Mouse (Mus musculus): ENCODE measurements around the gene Rps10. TPM values are rescaled to one million over a fixed set of nuclear protein-coding genes. Genes with fewer than 3 reads are reported as not detected.

Gene Rps10
- total and polyA plus RNA-seq, 3 experiments = 2,522 to 3,437 (median 3,351) TPM

GRCm38 (mm10) chr17:27603522-27604234, 32.8 kb downstream of the Rps10 start:
- H3K9me3 ChIP-seq (replicated peaks; ENCODE audit: low read length) = no peaks in the 10 kb centered on the region
- dilution Hi-C loops (cut with MboI; ENCODE audit: extremely low pct_ligation_motif_present, extremely low pct_unique_long_range_greater_than_20kb, low sequenced_read_pairs) = no loop called here
- H3K4me2 ChIP-seq (ENCODE audit: insufficient read depth, low read depth, poor library complexity, severe bottlenecking) = no peak overlapping the region
- peaks cover 16% of the 10 kb centered on the region for H3K79me2 ChIP-seq (replicated peaks; ENCODE audit: control insufficient read depth, extremely low read depth, insufficient read depth, poor library complexity, severe bottlenecking)
- peaks cover 4 to 39% of the 10 kb centered on the region in 2 experiments for H3K36me3 ChIP-seq (replicated peaks in 1 of 2; ENCODE audit: control insufficient read depth in 1 of 2, insufficient read depth in 1 of 2, low read length in 1 of 2)
- no peak overlapping the region for H3K4me3 ChIP-seq (replicated peaks in 1 of 3; ENCODE audit: low read depth in 2 of 3, low read length in 2 of 3, poor library complexity in 1 of 3)
- no peak for DNase-seq (ENCODE audit: extremely low read depth)
- peaks cover 0 to 25% of the 10 kb centered on the region in 2 experiments; a peak in 2 of 4 replicates for H3K4me1 ChIP-seq (ENCODE audit: control insufficient read depth in 1 of 2, insufficient read depth in 2 of 2)
- H3K9ac ChIP-seq (ENCODE audit: insufficient read depth, low read depth) = no peak overlapping the region
- no peaks in the 10 kb centered on the region for H3K27me3 ChIP-seq (replicated peaks)
- no peak for TF ChIP-seq MXI1 (IDR thresholded peaks at IDR 0.05; ENCODE audit: low read depth, low read length)
- no peak for TF ChIP-seq MEF2A (IDR thresholded peaks at IDR 0.05; ENCODE audit: borderline replicate concordance, low read depth, low read length)
- no peak for TF ChIP-seq KAT2A (IDR thresholded peaks at IDR 0.05; ENCODE audit: insufficient replicate concordance, low read length)
- no peak for TF ChIP-seq TCF12 (IDR thresholded peaks at IDR 0.05; ENCODE audit: low read depth, low read length)
- no peak for TF ChIP-seq NRF1 (IDR thresholded peaks at IDR 0.05; ENCODE audit: low read depth, low read length)
- no peak for TF ChIP-seq ZNF384 (IDR thresholded peaks at IDR 0.05; ENCODE audit: low read depth, low read length)
- TF ChIP-seq CHD1 (IDR thresholded peaks at IDR 0.05; ENCODE audit: low read depth, low read length) = no peak
- TF ChIP-seq RAD21 (IDR thresholded peaks at IDR 0.05; ENCODE audit: low read depth, low read length) = no peak
- TF ChIP-seq EP300 (IDR thresholded peaks at IDR 0.05; ENCODE audit: low read length) = no peak
- no peak overlapping the region for H3K27ac ChIP-seq (ENCODE audit: insufficient read depth, low read depth)
- in situ Hi-C loops (cut with MboI; ENCODE audit: low pct_ligation_motif_present, low pct_unique_long_range_greater_than_20kb, low sequenced_read_pairs) = no loop called here

- H3K4me1 ChIP-seq (ENCODE audit: control insufficient read depth in 1 of 2, insufficient read depth in 2 of 2) = peaks cover 0 to 31% of the 10 kb centered on the region in 2 experiments; a peak in 2 of 4 replicates
- DNase-seq (ENCODE audit: extremely low read depth) = no peak
- peaks cover 16% of the 10 kb centered on the region for H3K79me2 ChIP-seq (replicated peaks; ENCODE audit: control insufficient read depth, extremely low read depth, insufficient read depth, poor library complexity, severe bottlenecking)
- peaks cover under 1 to 34% of the 10 kb centered on the region in 2 experiments for H3K36me3 ChIP-seq (replicated peaks in 1 of 2; ENCODE audit: control insufficient read depth in 1 of 2, insufficient read depth in 1 of 2, low read length in 1 of 2)
- dilution Hi-C loops (cut with MboI; ENCODE audit: extremely low pct_ligation_motif_present, extremely low pct_unique_long_range_greater_than_20kb, low sequenced_read_pairs) (no loop called here), in situ Hi-C loops (cut with MboI; ENCODE audit: low pct_ligation_motif_present, low pct_unique_long_range_greater_than_20kb, low sequenced_read_pairs) (no loop called here)
- H3K4me2 ChIP-seq (ENCODE audit: insufficient read depth, low read depth, poor library complexity, severe bottlenecking) = no peak overlapping the region
- no peaks in the 10 kb centered on the region for H3K27me3 ChIP-seq (replicated peaks)
- H3K4me3 ChIP-seq (replicated peaks in 1 of 3; ENCODE audit: low read depth in 2 of 3, low read length in 2 of 3, poor library complexity in 1 of 3) = no peak overlapping the region
- no peak overlapping the region for H3K9ac ChIP-seq (ENCODE audit: insufficient read depth, low read depth)
- no peaks in the 10 kb centered on the region for H3K9me3 ChIP-seq (replicated peaks; ENCODE audit: low read length)
- TF ChIP-seq RCOR1 (conservative IDR thresholded peaks at IDR 0.05; ENCODE audit: low read depth, low read length) = no peak
- no peak for TF ChIP-seq NRF1 (IDR thresholded peaks at IDR 0.05; ENCODE audit: low read depth, low read length)
- no peak for TF ChIP-seq CHD1 (IDR thresholded peaks at IDR 0.05; ENCODE audit: low read depth, low read length)
- no peak for TF ChIP-seq MEF2A (IDR thresholded peaks at IDR 0.05; ENCODE audit: borderline replicate concordance, low read depth, low read length)
- TF ChIP-seq JUN (IDR thresholded peaks at IDR 0.05; ENCODE audit: insufficient read depth, low read depth, low read length) = no peak
- no peak for TF ChIP-seq GABPA (IDR thresholded peaks at IDR 0.05; ENCODE audit: insufficient replicate concordance, low read depth, low read length)
- no peak for TF ChIP-seq SMC3 (IDR thresholded peaks at IDR 0.05; ENCODE audit: low read depth, low read length)
- no peak for TF ChIP-seq E2F4 (IDR thresholded peaks at IDR 0.05; ENCODE audit: insufficient replicate concordance, low read depth, low read length)
- no peak for TF ChIP-seq MAZ (IDR thresholded peaks at IDR 0.05; ENCODE audit: low read depth, low read length)
- TF ChIP-seq KAT2A (IDR thresholded peaks at IDR 0.05; ENCODE audit: insufficient replicate concordance, low read length) = no peak
- TF ChIP-seq TCF12 (IDR thresholded peaks at IDR 0.05; ENCODE audit: low read depth, low read length) = no peak
- TF ChIP-seq ETS1 (conservative IDR thresholded peaks at IDR 0.05; ENCODE audit: low read depth, low read length) = no peak
- TF ChIP-seq ZNF384 (IDR thresholded peaks at IDR 0.05; ENCODE audit: low read depth, low read length) = no peak
- TF ChIP-seq CHD2 (IDR thresholded peaks at IDR 0.05; ENCODE audit: low read length) = no peak
- no peak for TF ChIP-seq UBTF (IDR thresholded peaks at IDR 0.05; ENCODE audit: low read depth, low read length)
- TF ChIP-seq EP300 (IDR thresholded peaks at IDR 0.05; ENCODE audit: low read length) = no peak
- no peak for TF ChIP-seq MYC (IDR thresholded peaks at IDR 0.05; ENCODE audit: low read depth, low read length)
- TF ChIP-seq RAD21 (IDR thresholded peaks at IDR 0.05; ENCODE audit: low read depth, low read length) = no peak
- TF ChIP-seq JUND (conservative IDR thresholded peaks at IDR 0.05; ENCODE audit: low read depth, low read length) = no peak
- TF ChIP-seq ZKSCAN1 (IDR thresholded peaks at IDR 0.05; ENCODE audit: borderline replicate concordance, low read depth, low read length) = no peak
- no peak overlapping the region for H3K27ac ChIP-seq (ENCODE audit: insufficient read depth, low read depth)
These were observed 33.4 kb downstream of the Rps10 start for GRCm38 (mm10) chr17:27603036-27603435.
